Mouse (Mus musculus): Measurements from ENCODE around the gene Col13a1.

Gene Col13a1

GRCm38 (mm10) chr10:61978866-61979340 lies at the start of gene Col13a1:
TSS of gene Col13a1 (minus strand) at chr10:61979108.
- DNase-seq: peak; percentile 35 to 50

DNA sequence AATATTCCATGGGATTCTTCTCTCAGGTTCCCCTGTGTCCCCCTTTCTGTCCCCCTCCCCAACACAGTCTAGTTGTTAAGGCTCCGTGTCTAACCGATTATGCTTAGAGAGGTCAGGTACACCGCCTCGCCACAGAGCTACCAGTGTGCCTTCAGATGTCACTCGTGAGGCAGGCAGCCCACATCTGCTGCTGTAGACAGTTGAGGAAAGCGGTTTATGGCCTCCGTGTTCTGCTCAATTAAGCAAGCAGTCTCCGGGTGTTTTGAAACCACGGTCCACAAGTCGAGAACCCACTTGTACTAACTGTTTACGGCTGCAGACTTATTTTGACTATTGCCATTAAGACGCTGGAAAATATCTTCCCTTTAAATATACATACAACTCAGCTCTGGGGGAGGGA lies 48.8 kb upstream of the Col13a1 start:
- DNase-seq: no peak

DNA sequence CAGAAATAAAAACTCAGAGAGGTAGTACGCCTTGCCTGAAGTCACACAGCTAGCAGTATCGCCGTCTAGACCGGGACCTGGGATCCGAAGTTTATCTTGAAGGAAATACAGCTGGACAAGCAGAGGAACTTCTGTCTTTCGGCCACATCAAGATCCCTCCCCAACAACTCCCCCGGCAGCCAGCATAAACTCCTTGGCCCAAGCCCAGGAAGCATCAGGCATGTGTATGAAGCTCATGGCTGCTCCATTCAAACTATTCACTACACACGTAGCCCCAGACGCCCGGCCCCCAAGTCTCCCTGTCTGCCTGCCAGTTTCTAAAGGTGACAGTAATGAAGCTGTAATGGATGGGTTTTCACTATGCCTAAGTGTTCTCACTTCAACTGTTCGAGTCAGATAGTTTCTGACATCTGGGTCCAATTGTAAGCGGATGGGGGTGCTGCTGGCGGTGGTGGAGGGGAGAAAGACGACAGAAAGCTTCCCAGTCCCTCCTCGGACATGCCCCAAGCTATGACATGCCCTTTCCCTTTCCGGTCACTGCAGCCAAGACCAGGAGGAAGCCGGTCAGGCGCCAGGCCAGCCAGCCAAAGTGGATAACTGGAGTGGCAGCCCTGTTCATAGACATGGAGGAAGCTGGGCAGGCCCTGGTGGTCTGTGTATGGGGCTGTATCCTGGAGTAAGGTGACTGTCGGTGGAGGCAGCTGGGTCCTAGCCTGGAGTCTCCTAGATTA lies 45.1 kb upstream of the Col13a1 start:
- DNase-seq: peak; percentile 55 to 69

- DNase-seq: no peak
Measured at GRCm38 (mm10) chr10:62020068-62020620, 41.2 kb upstream of the Col13a1 start.

GRCm38 (mm10) chr10:62019386-62020067 lies 40.6 kb upstream of the Col13a1 start:
- no peak for DNase-seq

- DNase-seq: no peak
Measured at GRCm38 (mm10) chr10:62016947-62017346, 38.0 kb upstream of the Col13a1 start.

- DNase-seq: no peak
Measured at GRCm38 (mm10) chr10:62013190-62013589, 34.3 kb upstream of the Col13a1 start.

GRCm38 (mm10) chr10:62012371-62012770 lies 33.5 kb upstream of the Col13a1 start:
- DNase-seq: no peak

- no peak for DNase-seq
Measured at GRCm38 (mm10) chr10:62009981-62010500, 31.1 kb upstream of the Col13a1 start.

GRCm38 (mm10) chr10:62007958-62008357 lies 29.1 kb upstream of the Col13a1 start:
- no peak for DNase-seq

GRCm38 (mm10) chr10:62006371-62006770 lies 27.5 kb upstream of the Col13a1 start:
- DNase-seq: no peak

- no peak for DNase-seq
Measured at GRCm38 (mm10) chr10:62000216-62000615, 21.3 kb upstream of the Col13a1 start.

DNA sequence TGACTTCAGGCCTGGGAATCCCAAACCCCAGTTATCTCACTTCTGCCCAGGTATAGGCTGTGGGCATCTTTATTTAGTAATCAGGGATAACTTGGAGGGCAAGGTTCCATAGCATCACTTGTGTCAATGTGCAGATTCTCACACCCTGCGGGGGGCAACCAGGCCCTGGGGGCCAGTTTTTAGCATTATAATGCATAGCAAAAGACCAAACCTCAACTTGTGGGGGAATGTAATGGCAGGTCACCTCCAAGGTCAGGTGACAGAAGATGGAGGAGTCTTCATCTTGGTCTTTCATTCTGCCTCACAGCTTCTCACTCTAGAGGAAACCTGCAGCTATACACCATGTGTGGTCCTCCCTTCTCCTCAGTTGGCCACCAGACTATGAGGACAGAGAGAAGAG lies 20.9 kb upstream of the Col13a1 start:
- no peak for DNase-seq

DNA sequence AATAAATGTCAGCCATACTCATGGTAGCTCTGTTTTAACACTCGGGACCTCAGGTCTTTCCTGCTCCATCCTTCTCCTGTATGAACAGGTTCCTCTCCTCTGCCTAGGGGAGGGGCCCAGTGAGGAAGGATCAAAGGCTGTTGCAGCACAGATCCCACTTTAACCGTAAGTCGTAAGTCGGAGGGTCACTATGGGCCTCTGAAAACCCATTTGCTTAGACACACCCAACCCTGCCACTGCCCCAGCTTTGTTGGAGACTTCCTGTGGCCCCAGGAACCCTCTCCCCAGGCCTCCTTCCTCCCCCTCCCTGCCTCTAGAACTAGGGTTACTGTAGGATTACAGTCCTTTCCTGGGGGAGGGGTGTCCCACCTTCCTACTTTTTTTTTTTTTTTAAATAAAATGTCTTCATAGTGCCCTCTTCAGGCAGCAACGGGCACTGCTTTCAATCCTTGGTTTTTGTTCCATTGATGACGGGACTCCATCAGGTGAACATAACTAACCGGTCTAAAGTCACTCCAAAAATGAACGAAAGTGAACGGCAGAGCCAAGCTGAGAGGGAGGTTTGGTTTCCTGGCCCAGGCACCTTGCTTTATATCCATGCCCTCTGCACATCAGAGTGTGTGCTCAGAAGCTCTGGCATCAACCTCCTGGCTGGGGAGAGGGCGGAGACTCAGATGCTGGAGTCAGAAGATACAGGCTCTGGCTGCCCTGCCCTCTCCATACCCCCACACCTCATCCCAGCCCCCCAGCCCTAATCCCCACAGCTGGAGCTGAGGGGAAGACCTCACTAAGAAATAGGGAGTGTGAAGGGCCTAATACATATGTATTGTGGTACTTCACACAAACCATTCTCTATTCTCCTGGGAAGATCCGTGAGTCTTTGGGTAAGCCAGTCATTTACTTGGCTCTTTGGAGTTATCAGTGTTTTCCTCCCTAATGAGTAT lies 12.8 kb upstream of the Col13a1 start:
- DNase-seq: peak in 1 of 2 experiments; percentile 12

- peak; percentile 88 to 96 for DNase-seq
Measured at GRCm38 (mm10) chr10:61980424-61980823, 1.5 kb upstream of the Col13a1 start.

- DNase-seq: peak in 1 of 2 experiments; percentile 56
Measured at GRCm38 (mm10) chr10:61978112-61978865, 619 bp downstream of the Col13a1 start.

DNA sequence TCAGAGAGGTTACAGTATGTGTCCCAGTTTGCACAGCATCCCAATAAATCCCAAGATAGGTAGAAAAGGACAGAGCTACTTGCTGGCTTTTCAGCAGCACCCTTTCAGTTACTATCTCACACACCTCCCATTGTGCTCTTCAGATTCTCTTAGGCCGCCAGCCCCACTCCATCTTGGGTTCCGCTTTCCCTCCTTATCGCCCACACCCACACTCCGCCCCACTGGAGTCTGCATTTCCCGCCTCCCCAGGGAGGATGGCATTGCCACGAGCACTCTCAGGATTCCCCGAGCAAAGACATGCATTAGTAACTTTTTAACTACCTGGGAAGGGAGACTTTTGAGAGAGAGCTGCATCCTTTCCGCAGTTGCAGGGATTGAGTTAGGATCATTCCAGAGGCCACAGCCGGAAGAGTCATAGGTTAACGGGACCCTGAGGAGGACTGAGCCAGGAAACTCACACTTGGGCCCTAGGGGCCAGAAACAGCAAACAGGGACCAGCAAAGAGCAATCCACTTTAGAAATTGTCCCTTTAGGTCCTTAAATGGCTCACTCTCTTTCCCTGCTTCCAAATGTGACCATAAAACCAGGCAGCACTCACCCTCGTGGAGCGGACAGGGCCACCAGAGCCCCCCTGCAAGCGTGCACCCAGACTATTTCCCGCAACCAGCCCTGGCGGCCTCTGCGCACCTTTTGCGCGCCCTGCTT lies 1.4 kb downstream of the Col13a1 start:
- peak in 1 of 2 experiments; percentile 12 for DNase-seq

DNA sequence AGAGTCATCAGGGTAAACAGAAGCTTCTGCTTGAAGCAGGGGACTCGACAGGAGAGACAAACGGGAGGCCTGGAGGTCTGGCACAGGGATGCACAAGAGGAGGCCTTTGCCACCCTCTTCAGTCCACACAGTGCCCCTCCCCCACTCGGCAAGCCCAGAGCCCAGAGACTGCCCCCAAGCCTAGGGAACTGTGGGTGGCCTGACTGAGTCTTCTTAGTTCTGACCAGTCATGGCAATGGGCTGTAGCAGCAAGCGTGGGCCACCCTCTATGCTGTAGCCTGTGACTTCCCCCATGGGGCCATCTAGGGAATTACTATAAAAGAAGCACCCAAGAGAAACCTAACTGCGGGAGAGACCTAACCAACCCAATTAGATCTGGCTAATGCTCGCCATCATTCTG lies 1.9 kb downstream of the Col13a1 start:
- DNase-seq: peak in 1 of 2 experiments; percentile 23

GRCm38 (mm10) chr10:61974581-61974980 lies 4.3 kb downstream of the Col13a1 start:
- no peak for DNase-seq

DNA sequence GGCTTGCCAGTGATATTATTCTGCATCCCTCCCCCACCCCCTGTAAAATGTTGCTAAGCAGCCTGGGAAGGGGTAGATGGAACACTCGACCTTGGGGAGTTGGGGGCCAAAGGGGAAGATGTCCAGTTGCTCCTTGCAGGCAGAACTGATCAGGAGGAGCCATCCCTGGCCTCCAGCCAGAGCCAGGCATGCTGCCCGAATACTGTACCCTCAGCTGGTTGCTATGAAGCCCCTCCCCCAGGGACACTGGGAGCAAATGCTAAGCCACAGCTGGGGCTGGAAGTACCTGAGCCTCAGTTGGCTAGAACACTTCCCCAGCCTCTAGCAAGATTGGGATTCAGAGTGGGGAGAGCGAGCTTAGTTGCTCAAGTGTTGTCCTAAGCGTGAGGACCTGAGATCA lies 6.9 kb downstream of the Col13a1 start:
- peak in 1 of 2 experiments; percentile 16 for DNase-seq

- no peak for DNase-seq
Measured at GRCm38 (mm10) chr10:61968003-61968553, 10.8 kb downstream of the Col13a1 start.

All from kidney, postnatal 36 days (tissue).